Mouse (Mus musculus): ENCODE data around the gene Rtn4rl1. TPM values are rescaled to one million over a fixed set of nuclear protein-coding genes. Genes with fewer than 3 reads are reported as not detected.
A peak's percentile ranks its signal among the peaks of the same experiment; 100 is the strongest.

Gene Rtn4rl1
- total RNA-seq, 2 experiments from 2014 or later = 104 to 110 TPM

DNA sequence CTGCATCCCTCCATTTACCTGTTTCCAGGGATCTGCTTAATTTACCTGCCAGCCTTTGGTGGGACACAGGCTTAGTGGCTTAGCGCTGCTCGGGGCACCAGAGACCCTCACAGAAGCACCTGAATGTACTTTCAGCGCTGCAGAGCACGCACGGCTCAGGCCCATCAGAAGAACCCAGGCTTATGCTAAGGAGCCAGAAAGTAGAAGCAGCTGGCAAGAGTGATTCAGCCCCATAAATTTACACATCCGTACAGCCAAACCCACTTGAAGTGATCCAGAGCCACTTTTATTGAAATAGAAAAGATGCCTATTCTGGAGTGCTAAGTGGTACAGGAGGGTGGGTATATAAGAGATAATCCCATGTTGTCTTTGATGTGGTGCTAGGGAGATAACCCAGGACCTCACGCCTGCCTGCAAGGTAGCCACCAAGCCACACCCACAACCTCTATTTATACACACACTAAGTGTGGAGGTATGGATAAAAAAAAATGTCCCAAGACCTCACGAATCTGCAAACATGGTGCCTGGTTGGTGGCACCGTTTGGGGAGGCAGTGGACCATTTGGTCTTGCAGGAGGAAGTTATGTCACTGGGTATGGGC lies 102.9 kb downstream of the Rtn4rl1 start:
- no peak overlapping the region for H3K4me3 ChIP-seq
- no peak for DNase-seq (ENCODE audit: low spot score in 2 of 2)
- H3K27ac ChIP-seq = no peak overlapping the region
- TF ChIP-seq CTCF (conservative IDR thresholded peaks at IDR 0.05) = no peak

DNA sequence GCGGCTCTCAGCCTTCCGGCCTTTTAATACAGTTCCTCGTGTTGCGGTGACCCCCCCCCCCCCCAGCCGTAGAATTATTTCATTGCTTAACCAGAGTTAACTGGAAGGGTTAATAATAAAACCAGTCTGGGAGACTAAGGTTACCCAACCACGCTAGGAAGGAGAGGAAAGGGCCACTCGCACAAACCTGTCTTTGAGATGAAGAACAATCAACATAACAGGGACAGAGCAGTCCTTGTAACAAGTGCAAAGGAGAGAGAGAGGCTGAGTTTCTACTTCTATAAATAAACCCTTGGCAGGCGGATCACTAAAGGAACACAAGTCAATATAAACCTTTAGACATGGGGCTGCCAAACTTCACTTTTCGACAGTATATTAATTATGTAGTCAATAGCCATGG lies 104.0 kb downstream of the Rtn4rl1 start:
- Histone ChIP-seq H3K27ac (no peak overlapping the region), H3K4me3 (no peak overlapping the region)
- TF ChIP-seq CTCF (conservative IDR thresholded peaks at IDR 0.05) = no peak
- no peak for DNase-seq (ENCODE audit: low spot score in 2 of 2)

DNA sequence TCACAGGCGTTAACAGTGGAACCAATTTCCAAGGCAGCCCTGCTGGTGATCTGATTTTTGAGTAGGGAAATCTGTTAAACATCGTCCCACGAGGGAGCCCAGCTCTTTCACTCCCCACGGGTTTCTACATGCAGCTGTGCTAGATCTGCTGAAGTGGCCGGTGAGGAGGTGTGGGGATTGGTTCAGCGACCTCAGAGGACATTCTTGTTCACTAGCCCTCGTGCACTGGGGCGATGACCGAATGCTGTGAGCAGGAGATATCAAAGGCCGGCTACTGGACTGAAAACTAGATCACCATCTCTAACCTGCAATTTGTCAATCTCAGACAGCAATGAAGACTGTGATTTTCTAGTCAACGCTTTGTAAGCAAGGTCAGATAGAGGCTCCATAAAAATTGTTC lies 104.9 kb downstream of the Rtn4rl1 start:
- no peak for TF ChIP-seq CTCF (conservative IDR thresholded peaks at IDR 0.05)
- Histone ChIP-seq H3K4me3 (no peak overlapping the region), H3K27ac (peak overlapping the region; percentile 36; the same call in 1 of the 2 replicates)
- no peak for DNase-seq (ENCODE audit: low spot score in 2 of 2)

DNA sequence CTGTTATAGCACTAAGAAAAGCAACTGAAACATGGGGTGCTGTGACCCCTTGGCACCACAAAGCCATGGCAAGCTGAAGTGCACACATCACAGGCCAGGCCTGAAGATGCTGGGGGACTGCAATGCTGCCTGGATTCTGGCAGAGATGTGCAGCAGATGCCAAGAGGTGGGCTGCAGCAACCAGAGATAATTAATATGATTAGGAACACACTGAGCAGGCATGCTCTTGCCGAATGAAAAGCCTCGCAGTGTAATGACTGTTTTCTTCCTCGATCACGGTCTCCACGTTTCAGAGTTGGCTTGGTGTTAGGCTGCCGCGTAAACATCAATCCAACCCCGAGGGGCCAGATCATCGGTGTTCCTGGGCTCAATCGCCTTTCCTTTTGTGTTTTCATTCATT lies 106.2 kb downstream of the Rtn4rl1 start:
- DNase-seq (ENCODE audit: low spot score in 2 of 2) = no peak
- Histone ChIP-seq H3K27ac (peak overlapping the region; percentile 69), H3K4me3 (no peak overlapping the region)
- no peak for TF ChIP-seq CTCF (conservative IDR thresholded peaks at IDR 0.05)

DNA sequence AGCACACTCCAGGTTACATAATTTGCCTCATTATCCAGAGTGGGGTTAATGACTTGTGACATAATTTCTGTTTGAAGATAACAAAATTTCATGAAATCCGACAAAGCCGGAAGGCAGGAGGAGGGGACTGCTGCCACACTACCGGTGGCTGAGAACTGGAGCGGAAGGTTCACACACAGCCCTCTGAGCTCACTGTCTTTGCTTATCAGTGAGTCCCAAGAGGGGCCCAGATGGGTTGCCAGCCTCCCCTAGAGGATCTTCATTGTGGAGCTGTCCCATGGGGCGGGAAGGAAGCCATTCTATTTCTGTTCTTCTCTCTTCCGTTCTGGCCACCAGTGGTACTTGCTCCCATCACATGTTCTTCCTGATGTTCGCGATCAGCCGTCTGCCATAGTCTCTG lies 107.4 kb downstream of the Rtn4rl1 start:
- Histone ChIP-seq H3K27ac (peak overlapping the region; percentile 69), H3K4me3 (no peak overlapping the region)
- no peak for TF ChIP-seq CTCF (conservative IDR thresholded peaks at IDR 0.05)
- no peak for DNase-seq (ENCODE audit: low spot score in 2 of 2)

DNA sequence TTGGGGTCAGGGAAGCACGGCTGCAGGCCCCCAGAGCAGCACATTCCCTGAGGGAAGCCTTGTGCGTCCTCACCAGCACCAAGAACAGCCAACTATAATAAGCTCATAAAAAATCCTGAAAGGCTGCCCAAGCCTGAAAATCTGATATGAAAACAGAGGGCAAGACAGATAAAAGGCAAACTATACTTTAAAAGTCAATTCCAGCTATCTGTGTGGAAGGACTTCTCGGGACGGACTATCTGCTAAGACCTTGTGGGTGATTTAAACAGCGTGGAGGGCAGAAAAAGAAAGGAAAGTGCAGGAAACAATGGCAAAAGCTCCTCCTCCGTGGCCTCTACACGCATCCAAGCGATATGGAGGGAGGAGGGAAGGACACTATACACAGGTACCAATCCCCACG lies 111.2 kb downstream of the Rtn4rl1 start:
- H3K27ac ChIP-seq = no peak overlapping the region
- no peak overlapping the region for H3K4me3 ChIP-seq
- no peak for DNase-seq (ENCODE audit: low spot score in 2 of 2)
- no peak for TF ChIP-seq CTCF (conservative IDR thresholded peaks at IDR 0.05)

DNA sequence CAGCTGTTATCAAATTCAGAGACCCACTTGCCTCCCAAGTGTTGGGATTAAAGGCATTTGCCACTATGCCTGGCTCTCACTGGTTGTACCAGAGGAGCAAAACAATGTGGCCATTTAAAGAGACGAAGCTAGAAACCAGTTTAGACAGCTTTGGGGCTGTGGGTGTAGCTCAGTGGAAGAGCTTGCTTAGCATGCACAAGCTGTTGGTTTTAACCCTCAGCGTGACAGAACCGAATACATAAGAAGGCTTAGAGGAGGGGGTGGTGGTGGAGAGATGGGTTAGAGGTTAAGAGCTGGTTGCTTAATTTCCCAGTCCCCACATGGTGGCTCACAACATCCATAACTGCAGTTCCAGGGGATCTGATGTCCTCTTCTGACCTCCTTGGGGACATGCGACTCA lies 115.1 kb downstream of the Rtn4rl1 start:
- H3K27ac ChIP-seq = peak overlapping the region; percentile 77
- no peak for DNase-seq (ENCODE audit: low spot score in 2 of 2)
- no peak overlapping the region for H3K4me3 ChIP-seq
- no peak for TF ChIP-seq CTCF (conservative IDR thresholded peaks at IDR 0.05)

DNA sequence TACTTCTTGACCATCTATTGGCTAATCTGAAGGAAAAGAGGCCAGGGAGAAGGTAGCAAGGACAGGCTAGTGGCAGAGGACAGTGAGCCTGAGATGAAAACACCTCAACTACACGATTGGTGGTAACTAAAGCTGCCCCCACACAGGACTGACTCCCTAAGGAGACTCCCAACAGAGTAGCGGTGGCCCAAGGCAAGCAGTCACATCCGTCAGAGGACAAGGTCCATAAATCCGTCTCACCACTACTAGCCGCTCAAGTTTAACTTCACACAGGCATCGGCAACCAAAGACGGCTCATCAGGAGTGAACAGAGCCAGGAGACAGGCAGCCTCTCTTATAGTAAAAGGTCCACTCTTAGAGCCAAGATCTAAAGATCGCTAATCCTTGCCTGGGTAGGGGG lies 117.2 kb downstream of the Rtn4rl1 start:
- no peak for DNase-seq (ENCODE audit: low spot score in 2 of 2)
- H3K27ac ChIP-seq = peak overlapping the region; percentile 80; the same call in 1 of the 2 replicates
- no peak for TF ChIP-seq CTCF (conservative IDR thresholded peaks at IDR 0.05)
- no peak overlapping the region for H3K4me3 ChIP-seq

DNA sequence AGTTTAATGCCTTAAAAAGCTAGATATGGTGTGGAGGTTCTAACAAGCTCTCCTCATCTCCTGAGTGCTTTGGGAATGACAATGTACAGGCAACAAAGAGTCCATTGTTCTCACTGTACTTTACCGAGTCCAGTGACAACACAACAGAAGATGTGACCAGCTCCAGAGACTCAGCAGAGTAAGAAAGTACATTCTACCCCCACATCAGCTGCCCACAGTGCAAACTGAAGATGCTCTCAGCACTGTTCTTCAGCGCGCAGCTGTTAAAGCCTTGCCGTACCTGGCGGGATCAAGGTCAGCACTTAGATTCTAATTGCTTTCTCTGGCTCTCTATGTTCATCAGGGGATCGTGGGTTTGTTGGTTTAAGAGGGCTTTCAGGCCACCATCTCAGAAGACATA lies 118.2 kb downstream of the Rtn4rl1 start:
- no peak for DNase-seq (ENCODE audit: low spot score in 2 of 2)
- peak overlapping the region; percentile 80 for H3K27ac ChIP-seq
- no peak overlapping the region for H3K4me3 ChIP-seq
- TF ChIP-seq CTCF (conservative IDR thresholded peaks at IDR 0.05) = no peak

DNA sequence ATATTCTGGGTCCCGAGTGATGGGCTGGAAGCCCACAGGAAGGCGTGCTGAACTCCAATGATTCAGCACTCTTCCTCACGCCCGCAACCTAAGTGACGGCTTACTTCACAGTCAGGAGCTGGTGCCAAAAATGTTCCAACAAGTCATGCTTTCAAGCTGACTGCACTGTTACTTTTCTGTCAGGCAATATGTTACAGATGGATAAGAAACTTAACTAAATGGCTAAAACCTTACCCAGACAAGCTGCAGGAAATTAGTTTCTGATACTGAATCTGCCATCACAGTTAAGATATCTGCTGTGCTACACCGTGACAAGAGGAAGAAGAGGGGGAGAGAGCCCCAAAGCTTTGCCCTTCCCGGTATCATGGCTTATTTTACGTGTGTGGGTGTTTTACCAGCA lies 120.3 kb downstream of the Rtn4rl1 start:
- peak in 1 of 2 experiments; percentile 66 for DNase-seq (ENCODE audit: low spot score in 2 of 2)
- no peak for TF ChIP-seq CTCF (conservative IDR thresholded peaks at IDR 0.05)

More for the DNA sequence above, 120.3 kb downstream of the Rtn4rl1 start:
- Histone ChIP-seq H3K27ac (peak overlapping the region; percentile 80), H3K4me3 (no peak overlapping the region)

Small RNA genes lying within 50 kb of the gene (microRNA-seq; reads per million reads assigned to microRNA genes)
- gene Mir132 (11,692 to 26,687 reads per million in 2 experiments), gene Mir212 (324 to 504 reads per million in 2 experiments)

Other genes with a start within 250 kb of the Rtn4rl1 start
- 1 to 10 TPM; 3.8 to 3.9 TPM for gene Hic1, start 24.3 kb upstream of the Rtn4rl1 start, total RNA-seq (2021)
- 10 to 100 TPM; 19.3 to 22.4 TPM for gene Ovca2, start 14.9 kb upstream of the Rtn4rl1 start, total RNA-seq (2021)
- gene Dph1, start 2.5 kb upstream of the Rtn4rl1 start, total RNA-seq (2021) = 10 to 100 TPM; 30.7 to 31.4 TPM
- 10 to 100 TPM; 64.1 to 67.0 TPM for gene Rpa1, start 154.5 kb downstream of the Rtn4rl1 start, total RNA-seq (2021)
- 10 to 100 TPM; 14.9 to 16.7 TPM for gene Smyd4, start 154.7 kb downstream of the Rtn4rl1 start, total RNA-seq (2021)
- gene Serpinf1, start 228.9 kb downstream of the Rtn4rl1 start, total RNA-seq (2021) = 10 to 100 TPM; 14.0 to 15.6 TPM
- under 1 TPM; 0.38 to 0.52 TPM for gene Serpinf2, start 245.8 kb downstream of the Rtn4rl1 start, total RNA-seq (2021)